Mouse (Mus musculus) liver, postnatal 0 days (tissue): ENCODE results near the gene Dcun1d2.
"Not testable (repeated sequence)": the region's sequence is repeated elsewhere in the genome, so short reads cannot be mapped to it uniquely, and the experiment has no call there.

Experiments used
- CTCF ChIP-seq: sonication (generic); IDR thresholded peaks from 2 replicates; pipeline ENCODE4 v1.5.1; 2016; ENCODE audit warnings: antibody characterized with exemption, low read depth
- EP300 ChIP-seq: IDR thresholded peaks from 2 replicates; pipeline ENCODE4 v1.6.1; 2016; ENCODE audit warnings: antibody characterized with exemption, low read depth, mild to moderate bottlenecking

- not testable (repeated sequence) for TF ChIP-seq CTCF, EP300
Measured at GRCm38 (mm10) chr8:13337245-13337644, 49.3 kb upstream of the Dcun1d2 start.
